Mouse (Mus musculus) 416B (cell line): ENCODE results near the gene Hp1bp3.

ENCODE experiments used
- DNase-seq: peaks from one replicate; pipeline ENCODE4 v3.0.0; 2011; ENCODE audit warnings: low read depth

The Hp1bp3 gene

GRCm38 (mm10) chr4:138216200-138216890 lies at the start of gene Hp1bp3:
Hp1bp3 (plus strand) TSS chr4:138216296.
- DNase-seq: peak; percentile 76

- no peak for DNase-seq
Observed at GRCm38 (mm10) chr4:138166519-138166918, 49.6 kb upstream of the Hp1bp3 start.

- no peak for DNase-seq
Observed at GRCm38 (mm10) chr4:138168162-138168561, 47.9 kb upstream of the Hp1bp3 start.

GRCm38 (mm10) chr4:138169420-138169819 lies 46.7 kb upstream of the Hp1bp3 start:
- DNase-seq: no peak

DNA sequence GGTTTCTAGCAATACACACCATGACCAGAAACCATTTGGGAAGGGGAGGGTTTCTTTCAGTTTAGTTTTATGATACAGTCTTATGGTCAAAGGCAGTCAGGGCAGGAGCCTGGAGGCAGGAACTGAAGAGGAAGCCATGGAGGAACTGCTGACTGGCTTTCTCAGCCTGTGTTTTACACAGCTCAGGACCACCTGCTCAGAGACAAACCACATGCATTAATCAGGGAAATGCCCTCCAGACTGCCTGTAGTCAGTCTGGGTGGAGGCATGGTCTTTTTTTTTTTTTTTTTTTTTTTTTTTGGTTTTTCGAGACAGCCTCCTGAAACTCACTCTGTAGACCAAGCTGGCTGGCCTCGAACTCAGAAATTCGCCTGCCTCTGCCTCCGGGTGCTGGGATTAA lies 43.4 kb upstream of the Hp1bp3 start:
- DNase-seq: peak; percentile 13

GRCm38 (mm10) chr4:138179391-138179790 lies 36.7 kb upstream of the Hp1bp3 start:
- no peak for DNase-seq

DNA sequence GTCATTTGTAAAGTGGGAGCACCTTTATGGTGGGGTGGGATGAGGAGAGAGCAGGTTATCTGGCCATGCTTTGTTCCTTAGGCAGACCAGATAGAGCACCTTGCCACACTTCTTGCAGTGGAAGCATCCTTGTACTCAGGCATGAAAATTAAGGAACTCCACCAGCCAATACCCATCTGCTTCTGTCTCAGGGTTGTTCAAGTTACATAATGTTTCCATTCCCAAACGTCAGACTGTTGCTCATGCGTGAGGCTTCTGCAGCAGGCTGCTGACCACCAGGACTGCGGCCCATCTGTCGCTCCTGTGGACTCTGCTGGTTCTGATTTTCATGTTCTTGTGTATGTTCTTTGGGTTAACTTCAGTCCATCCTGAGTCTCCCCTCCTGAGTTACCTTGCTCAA lies 35.4 kb upstream of the Hp1bp3 start:
- peak; percentile 28 for DNase-seq

- DNase-seq: no peak
Observed at GRCm38 (mm10) chr4:138184056-138184455, 32.0 kb upstream of the Hp1bp3 start.

GRCm38 (mm10) chr4:138184573-138184981 lies 31.5 kb upstream of the Hp1bp3 start:
- DNase-seq: peak; percentile 62

- no peak for DNase-seq
Observed at GRCm38 (mm10) chr4:138185961-138186360, 30.1 kb upstream of the Hp1bp3 start.

DNA sequence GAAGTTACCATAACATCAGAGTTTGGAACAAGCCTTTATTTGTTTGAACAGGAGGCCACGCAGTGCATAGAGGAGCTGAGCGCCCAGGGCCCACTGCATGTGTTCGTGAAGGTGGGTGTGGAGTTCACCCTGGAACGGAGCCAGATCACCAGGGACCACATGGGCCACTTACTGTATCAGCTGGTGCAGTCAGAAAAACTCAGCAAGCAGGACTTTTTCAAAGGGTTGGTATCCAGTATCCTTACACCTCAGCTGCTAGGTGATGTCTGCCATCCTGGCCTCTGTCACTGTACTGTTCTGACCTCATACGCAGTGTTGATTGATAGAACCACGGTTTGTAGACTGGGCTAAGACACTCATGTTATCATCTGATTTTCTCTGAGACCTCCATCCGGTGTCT lies 28.1 kb upstream of the Hp1bp3 start:
- no peak for DNase-seq

DNA sequence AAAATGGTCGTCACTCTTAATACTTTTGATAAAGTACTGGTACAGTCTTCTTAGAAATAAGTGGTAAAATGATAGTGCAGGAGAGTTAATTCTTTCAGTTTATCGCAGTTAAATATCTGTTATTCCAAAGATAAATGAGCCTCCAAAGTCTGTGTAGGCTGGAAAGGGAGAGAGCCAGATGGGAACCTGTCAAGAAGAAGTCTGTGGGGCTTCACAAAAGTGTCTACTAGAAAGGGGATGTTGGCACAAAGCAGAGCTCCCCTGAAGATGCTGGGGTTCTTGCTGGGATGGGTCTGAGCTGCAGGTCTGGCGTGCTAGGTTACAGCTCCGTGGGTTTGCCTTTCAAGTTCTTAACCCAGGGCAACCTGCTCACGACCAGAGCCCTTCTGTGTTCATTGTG lies 23.5 kb upstream of the Hp1bp3 start:
- DNase-seq: no peak

GRCm38 (mm10) chr4:138200769-138201168 lies 15.3 kb upstream of the Hp1bp3 start:
- DNase-seq: no peak

- DNase-seq: no peak
Observed at GRCm38 (mm10) chr4:138201696-138202095, 14.4 kb upstream of the Hp1bp3 start.

DNA sequence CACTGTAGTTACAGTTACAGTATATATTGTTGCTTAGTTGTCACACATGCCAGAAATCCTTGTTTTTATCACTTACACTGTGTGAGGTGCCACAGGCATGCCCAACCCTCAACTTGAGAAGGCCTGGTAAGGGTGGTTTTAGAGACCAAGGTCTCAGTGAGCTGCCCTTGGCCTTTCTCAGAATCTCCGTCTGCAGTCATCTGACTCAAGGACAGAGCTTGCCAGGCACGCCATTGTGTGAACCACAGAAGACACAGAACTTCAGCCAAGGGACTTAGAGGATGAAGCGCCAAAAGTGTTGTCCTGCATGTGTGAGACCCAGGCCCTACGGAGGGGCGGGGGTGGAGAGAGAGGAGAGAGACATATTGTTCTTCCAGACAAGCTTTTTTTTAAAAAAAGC lies 6.0 kb upstream of the Hp1bp3 start:
- DNase-seq: no peak

DNA sequence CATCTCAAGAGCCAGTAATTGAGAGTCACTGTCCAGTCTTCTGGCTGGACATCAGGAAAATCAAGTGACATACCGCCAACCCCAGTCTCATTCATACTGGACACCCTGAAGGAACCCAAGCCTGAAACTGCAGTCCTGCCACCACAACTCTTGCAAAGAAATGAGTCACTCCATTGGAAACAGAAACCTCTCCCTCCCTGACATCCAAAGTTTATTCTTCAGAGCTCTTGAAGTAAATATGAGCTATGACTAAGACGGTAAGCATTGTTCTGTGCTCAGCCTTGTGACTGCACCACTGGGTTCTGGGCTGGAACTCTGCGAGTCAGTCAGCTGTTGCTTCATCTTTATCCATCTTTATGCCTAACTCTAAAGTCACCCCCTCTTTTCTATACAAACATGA lies 2.2 kb upstream of the Hp1bp3 start:
- peak; percentile 87 for DNase-seq

DNA sequence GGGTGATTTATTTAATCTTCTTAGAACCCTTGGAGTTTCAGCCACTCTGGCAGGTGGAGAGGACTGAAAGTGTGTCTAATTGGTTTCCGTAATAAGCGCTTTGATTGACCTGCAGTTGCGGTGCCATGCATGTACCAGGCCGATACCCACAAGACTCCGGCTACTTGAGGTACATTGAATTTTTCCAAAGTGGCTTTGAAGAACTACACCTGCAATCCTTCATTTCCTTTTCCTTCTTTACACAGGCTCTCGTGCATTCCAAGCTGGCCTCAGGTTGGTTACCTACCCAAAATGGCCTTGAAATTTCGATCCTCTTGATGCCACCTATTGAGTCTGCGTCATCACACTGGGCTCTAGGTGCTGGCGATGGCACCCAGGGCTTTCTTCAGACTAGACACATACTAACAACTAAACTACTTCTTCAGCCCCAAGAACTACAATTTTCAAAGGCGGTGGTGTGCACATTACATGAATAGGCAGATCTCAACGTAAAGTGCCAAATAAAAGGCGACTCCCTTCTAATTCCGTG lies 361 bp upstream of the Hp1bp3 start:
- DNase-seq: no peak

- DNase-seq: peak; percentile 98
Observed at GRCm38 (mm10) chr4:138216891-138217392, 846 bp downstream of the Hp1bp3 start.

- DNase-seq: peak; percentile 43
Observed at GRCm38 (mm10) chr4:138217441-138217840, 1.3 kb downstream of the Hp1bp3 start.

DNA sequence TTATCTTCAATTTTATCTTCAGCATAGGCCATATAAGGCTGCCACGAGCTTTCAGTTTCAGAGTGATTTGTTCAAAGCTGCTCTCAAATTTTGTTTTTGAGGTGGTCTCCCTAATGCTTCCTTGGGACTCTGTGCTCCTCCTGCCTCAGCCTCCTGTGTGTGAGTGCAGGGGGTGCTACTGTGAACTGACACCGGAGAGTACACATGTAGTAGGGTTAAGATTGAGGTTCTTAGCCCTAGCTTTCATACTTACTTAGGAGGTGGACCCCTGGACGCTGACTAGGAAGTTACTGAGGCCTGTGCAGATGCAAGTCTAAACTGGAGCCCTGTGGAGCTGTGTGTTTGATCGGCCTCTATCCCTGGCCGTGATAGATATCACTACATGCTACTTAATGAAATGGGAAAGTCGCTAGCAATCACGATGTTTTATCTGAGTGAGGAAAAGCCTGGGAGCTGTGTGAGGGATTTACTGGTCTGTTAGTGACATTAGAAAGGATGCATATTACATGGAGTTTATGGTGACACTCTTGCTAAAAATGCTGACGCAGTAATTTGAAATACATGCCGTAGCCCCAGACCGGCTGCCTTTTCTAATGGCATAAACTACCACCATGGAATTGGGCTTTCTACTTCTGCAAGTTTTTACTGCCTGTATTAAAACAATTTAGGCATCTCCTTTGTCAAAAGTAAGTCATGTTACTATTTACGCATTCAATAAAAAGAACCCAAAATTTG lies 2.0 kb downstream of the Hp1bp3 start:
- peak; percentile 51 for DNase-seq

- DNase-seq: no peak
Observed at GRCm38 (mm10) chr4:138219331-138219730, 3.2 kb downstream of the Hp1bp3 start.

- DNase-seq: peak; percentile 84
Observed at GRCm38 (mm10) chr4:138220761-138221160, 4.7 kb downstream of the Hp1bp3 start.

- DNase-seq: peak; percentile 80
Observed at GRCm38 (mm10) chr4:138221406-138221805, 5.3 kb downstream of the Hp1bp3 start.
